Mouse (Mus musculus): ENCODE data around the gene Cog7. TPM values are rescaled to one million over a fixed set of nuclear protein-coding genes. Genes with fewer than 3 reads are reported as not detected.

Gene Cog7
- polyA plus RNA-seq, 1 experiment from 2014 or later: 13.4 TPM

DNA sequence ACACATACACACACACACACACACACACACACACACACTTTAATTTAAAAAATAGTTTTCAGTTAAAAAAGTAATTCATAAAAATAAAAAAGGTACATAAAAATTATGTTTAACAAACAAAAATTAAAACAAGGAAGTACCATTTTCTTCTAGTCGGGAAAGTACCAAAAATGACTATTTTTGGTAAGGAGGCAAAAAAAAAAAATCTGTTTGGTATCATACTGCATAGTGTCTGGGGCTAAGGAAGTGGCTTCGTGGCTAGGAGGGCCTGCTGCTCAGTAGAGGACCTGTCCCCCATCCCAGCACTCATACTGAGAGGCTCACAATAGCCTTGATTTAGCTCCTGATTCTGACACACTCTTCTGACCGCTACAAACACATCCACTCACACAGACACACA, 9.8 kb downstream of the Cog7 start:
- Histone ChIP-seq H3K36me3 (ENCODE audit: insufficient read depth, low read length) (0 out of 2 replicates have a peak, but pooled peaks cover 6% of the 10 kb centered on the region), H3K4me2 (replicated peaks; ENCODE audit: low read depth, low read length) (no peak overlapping the region), H3K27ac (ENCODE audit: low read length) (no peak overlapping the region), H3K4me1 (ENCODE audit: insufficient read depth, low read depth, low read length) (no peaks in the 10 kb centered on the region), H3K27me3 (replicated peaks; ENCODE audit: insufficient read depth, low read length) (no peaks in the 10 kb centered on the region), H3K9me3 (ENCODE audit: low read length) (no peaks in the 10 kb centered on the region), H3K4me3 (ENCODE audit: low read depth, low read length) (no peak overlapping the region), H3K9ac (replicated peaks; ENCODE audit: low read depth) (no peak overlapping the region)
- no peak for TF ChIP-seq CTCF (IDR thresholded peaks at IDR 0.05)
- TF ChIP-seq EP300 (IDR thresholded peaks at IDR 0.05): no peak
- WGBS: 83% methylated on average over 3 of the region's 3 CpGs
- no peak for DNase-seq (ENCODE audit: low spot score)
- no peak for ATAC-seq

DNA sequence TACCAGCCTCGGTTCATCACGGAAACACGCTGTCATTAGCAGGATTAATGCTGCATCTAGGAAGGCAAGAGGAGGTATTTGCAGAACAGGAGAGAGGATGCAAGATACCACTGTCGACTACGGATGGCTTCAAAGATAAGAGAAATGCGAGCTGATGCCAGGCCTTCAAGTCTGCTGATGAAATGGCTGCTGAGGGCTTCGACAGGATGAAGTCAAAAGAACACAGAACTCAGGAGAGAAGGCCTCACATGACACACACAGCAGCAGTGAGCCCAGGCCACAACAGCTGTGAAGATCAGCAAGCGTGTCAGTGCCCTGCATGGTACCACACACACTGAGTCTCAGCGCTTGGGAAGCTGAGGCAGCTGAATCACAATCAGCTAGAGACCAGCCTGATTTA, 11.3 kb downstream of the Cog7 start:
- TF ChIP-seq CTCF (IDR thresholded peaks at IDR 0.05) (no peak), EP300 (IDR thresholded peaks at IDR 0.05) (no peak)
- 81% methylated on average over 9 of the region's 9 CpGs for WGBS
- ATAC-seq: no peak

DNA sequence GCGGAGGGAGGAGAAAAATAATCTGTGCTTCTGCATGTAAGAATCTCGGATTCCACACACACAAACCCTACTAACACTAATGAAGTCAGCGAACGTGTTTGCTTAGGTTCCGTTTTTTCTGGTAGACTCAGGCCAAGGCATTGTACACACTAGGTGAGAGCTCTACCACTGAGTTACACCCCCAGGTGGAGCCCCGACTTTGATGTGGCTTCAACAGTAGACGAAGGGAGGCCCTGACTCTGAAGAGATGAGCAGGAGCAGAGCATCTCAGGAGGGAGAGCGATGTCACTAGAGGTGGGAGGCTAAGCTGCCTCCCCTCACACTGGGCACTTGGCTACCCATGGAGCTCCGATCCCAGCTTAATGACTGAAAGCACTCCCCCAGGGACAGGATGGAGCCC, 12.7 kb downstream of the Cog7 start:
- H3K36me3 ChIP-seq (ENCODE audit: insufficient read depth, low read length): 0 out of 2 replicates have a peak, but pooled peaks cover 6% of the 10 kb centered on the region
- no peak for TF ChIP-seq CTCF (IDR thresholded peaks at IDR 0.05)
- no peak for TF ChIP-seq EP300 (IDR thresholded peaks at IDR 0.05)
- H3K27me3 ChIP-seq (replicated peaks; ENCODE audit: insufficient read depth, low read length): no peaks in the 10 kb centered on the region
- H3K9me3 ChIP-seq (ENCODE audit: low read length): no peaks in the 10 kb centered on the region
- ATAC-seq: no peak
- DNase-seq (ENCODE audit: low spot score): no peak
- no peak overlapping the region for H3K4me2 ChIP-seq (replicated peaks; ENCODE audit: low read depth, low read length)
- 90% methylated on average over 9 of the region's 9 CpGs for WGBS
- H3K4me1 ChIP-seq (ENCODE audit: insufficient read depth, low read depth, low read length): no peaks in the 10 kb centered on the region
- H3K4me3 ChIP-seq (ENCODE audit: low read depth, low read length): no peak overlapping the region
- no peak overlapping the region for H3K27ac ChIP-seq (ENCODE audit: low read length)
- H3K9ac ChIP-seq (replicated peaks; ENCODE audit: low read depth): no peak overlapping the region

More for the DNA sequence above, 11.3 kb downstream of the Cog7 start:
- Histone ChIP-seq H3K4me1 (ENCODE audit: insufficient read depth, low read depth, low read length) (no peaks in the 10 kb centered on the region), H3K36me3 (ENCODE audit: insufficient read depth, low read length) (0 out of 2 replicates have a peak, but pooled peaks cover 6% of the 10 kb centered on the region), H3K4me3 (ENCODE audit: low read depth, low read length) (no peak overlapping the region), H3K27me3 (replicated peaks; ENCODE audit: insufficient read depth, low read length) (no peaks in the 10 kb centered on the region), H3K4me2 (replicated peaks; ENCODE audit: low read depth, low read length) (no peak overlapping the region), H3K9me3 (ENCODE audit: low read length) (no peaks in the 10 kb centered on the region), H3K27ac (ENCODE audit: low read length) (no peak overlapping the region), H3K9ac (replicated peaks; ENCODE audit: low read depth) (no peak overlapping the region)
- no peak for DNase-seq (ENCODE audit: low spot score)

DNA sequence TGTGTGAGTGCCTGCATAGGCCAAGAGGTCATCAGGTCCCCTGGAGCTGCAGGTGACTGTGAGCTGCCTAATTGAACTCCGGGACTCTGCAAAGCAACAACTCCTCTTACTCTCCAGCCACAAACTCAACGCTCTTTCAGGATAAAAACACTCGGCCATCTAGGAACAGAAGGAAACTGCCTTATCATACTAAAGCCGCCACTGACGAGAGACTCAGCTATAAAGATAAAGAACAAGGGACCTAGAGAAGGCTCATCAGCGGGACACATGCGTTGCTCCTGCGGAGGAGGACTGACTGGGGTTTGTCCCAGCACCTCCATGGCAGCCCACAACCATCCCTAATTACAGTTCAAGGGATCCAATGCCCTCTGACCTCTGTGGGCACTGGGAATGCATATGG, 13.3 kb downstream of the Cog7 start:
- Histone ChIP-seq H3K36me3 (ENCODE audit: insufficient read depth, low read length) (0 out of 2 replicates have a peak, but pooled peaks cover 6% of the 10 kb centered on the region), H3K4me3 (ENCODE audit: low read depth, low read length) (no peak overlapping the region), H3K9me3 (ENCODE audit: low read length) (no peaks in the 10 kb centered on the region), H3K4me2 (replicated peaks; ENCODE audit: low read depth, low read length) (no peak overlapping the region), H3K27ac (ENCODE audit: low read length) (no peak overlapping the region), H3K4me1 (ENCODE audit: insufficient read depth, low read depth, low read length) (no peaks in the 10 kb centered on the region), H3K9ac (replicated peaks; ENCODE audit: low read depth) (no peak overlapping the region), H3K27me3 (replicated peaks; ENCODE audit: insufficient read depth, low read length) (no peaks in the 10 kb centered on the region)
- no peak for TF ChIP-seq EP300 (IDR thresholded peaks at IDR 0.05)
- TF ChIP-seq CTCF (IDR thresholded peaks at IDR 0.05): no peak
- WGBS: 66% methylated on average over 8 of the region's 8 CpGs
- ATAC-seq (no peak), DNase-seq (ENCODE audit: low spot score) (no peak)

DNA sequence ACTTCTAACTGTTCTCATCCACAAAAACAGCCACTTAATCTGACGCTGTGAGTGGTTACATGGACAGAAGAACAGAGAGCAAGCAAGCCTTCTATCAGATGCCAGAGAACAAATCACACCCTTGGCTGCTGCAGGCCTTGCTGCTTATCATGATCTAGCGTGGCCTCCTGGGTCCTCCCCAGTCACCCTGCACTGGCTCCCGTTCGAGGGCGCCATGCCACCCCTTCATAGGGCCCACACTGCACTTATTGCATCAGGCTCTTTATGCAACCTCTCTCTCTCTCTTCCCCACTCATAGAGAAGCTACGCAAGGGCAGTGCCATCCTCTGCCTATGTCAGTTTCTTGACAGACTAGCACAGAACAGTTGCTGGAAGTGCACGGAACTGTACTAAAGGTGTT, 15.3 kb downstream of the Cog7 start:
- H3K9me3 ChIP-seq (ENCODE audit: low read length): no peaks in the 10 kb centered on the region
- H3K27me3 ChIP-seq (replicated peaks; ENCODE audit: insufficient read depth, low read length): no peaks in the 10 kb centered on the region
- WGBS: 78% methylated on average over 7 of the region's 7 CpGs

DNA sequence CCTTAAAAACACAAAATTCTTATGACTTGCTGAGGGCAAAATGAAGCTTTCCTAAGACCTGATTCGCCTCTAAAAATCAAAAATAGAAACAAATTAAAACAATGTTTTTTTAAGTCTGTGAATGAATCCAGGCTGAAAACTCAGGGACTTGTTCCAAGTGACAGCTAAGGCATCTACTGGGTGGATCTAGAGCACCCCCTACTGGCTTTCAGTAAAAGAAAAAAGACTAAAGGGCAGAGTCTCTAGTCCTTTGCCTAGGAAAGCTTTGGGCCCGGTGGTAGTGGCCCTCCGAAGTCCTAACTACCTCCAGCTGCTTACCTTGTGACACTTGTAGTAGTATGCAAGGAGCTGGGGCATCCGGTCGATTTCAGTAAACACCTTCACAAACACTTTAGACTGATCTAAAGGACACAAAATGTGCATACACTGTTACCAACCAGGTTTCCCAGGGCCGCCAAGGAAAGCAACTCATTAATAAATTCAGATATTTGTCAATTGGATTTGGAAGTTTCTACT, 17.6 kb downstream of the Cog7 start:
- H3K27ac ChIP-seq (ENCODE audit: low read length): no peak overlapping the region
- no peaks in the 10 kb centered on the region for H3K27me3 ChIP-seq (replicated peaks; ENCODE audit: insufficient read depth, low read length)
- ATAC-seq (peak; percentile 44; the same call in 1 of the 2 replicates), DNase-seq (ENCODE audit: low spot score) (peak; percentile 83)
- H3K4me2 ChIP-seq (replicated peaks; ENCODE audit: low read depth, low read length): no peak overlapping the region
- WGBS: 59% methylated on average over 6 of the region's 6 CpGs
- no peaks in the 10 kb centered on the region for H3K9me3 ChIP-seq (ENCODE audit: low read length)
- H3K36me3 ChIP-seq (ENCODE audit: insufficient read depth, low read length): peaks cover 6% of the 10 kb centered on the region; the same call in 1 of the 2 replicates
- TF ChIP-seq CTCF (IDR thresholded peaks at IDR 0.05) (peak; percentile 77), EP300 (IDR thresholded peaks at IDR 0.05) (peak; percentile 38)
- H3K4me3 ChIP-seq (ENCODE audit: low read depth, low read length): no peak overlapping the region
- no peaks in the 10 kb centered on the region for H3K4me1 ChIP-seq (ENCODE audit: insufficient read depth, low read depth, low read length)
- H3K9ac ChIP-seq (replicated peaks; ENCODE audit: low read depth): no peak overlapping the region

More for the DNA sequence above, 15.3 kb downstream of the Cog7 start:
- no peak for TF ChIP-seq CTCF (IDR thresholded peaks at IDR 0.05)
- TF ChIP-seq EP300 (IDR thresholded peaks at IDR 0.05): no peak
- H3K27ac ChIP-seq (ENCODE audit: low read length): no peak overlapping the region
- no peak for ATAC-seq
- no peak overlapping the region for H3K9ac ChIP-seq (replicated peaks; ENCODE audit: low read depth)
- no peak for DNase-seq (ENCODE audit: low spot score)
- no peak overlapping the region for H3K4me3 ChIP-seq (ENCODE audit: low read depth, low read length)
- no peak overlapping the region for H3K4me2 ChIP-seq (replicated peaks; ENCODE audit: low read depth, low read length)
- H3K36me3 ChIP-seq (ENCODE audit: insufficient read depth, low read length): peaks cover 10% of the 10 kb centered on the region; the same call in 1 of the 2 replicates
- H3K4me1 ChIP-seq (ENCODE audit: insufficient read depth, low read depth, low read length): no peaks in the 10 kb centered on the region
